Mouse (Mus musculus): ENCODE data around the gene Dnah7a. TPM values are rescaled to one million over a fixed set of nuclear protein-coding genes. Genes with fewer than 3 reads are reported as not detected.

Dnah7a gene
- polyA plus RNA-seq, 1 experiment from 2014 or later: 8.8 TPM

Small RNA genes lying within 50 kb of the gene (microRNA-seq; reads per million reads assigned to microRNA genes)
- gene Gm25240: not detected

Other genes starting within 250 kb of the Dnah7a start
- 10.2 and 12.0 TPM in 2 replicates for gene Stk17b, start 78.4 kb upstream of the Dnah7a start, polyA plus RNA-seq (2016; fragmentation: Nextera tagmentation; extraction: Ambion mirVana)